Mouse (Mus musculus) T-helper 2 cell (primary cell): ENCODE data around the gene 9230110F15Rik.
"Not testable (repeated sequence)": the region's sequence is repeated elsewhere in the genome, so short reads cannot be mapped to it uniquely, and the experiment has no call there.

Experiments
- in situ Hi-C: fragments of 300-600 bp; cut with MboI, MseI; formaldehyde crosslinking; loops from one replicate; pipeline ENCODE4 v1.15.1; 2025; ENCODE audit warnings: high pct_unique_total_duplicates

The 9230110F15Rik gene

DNA sequence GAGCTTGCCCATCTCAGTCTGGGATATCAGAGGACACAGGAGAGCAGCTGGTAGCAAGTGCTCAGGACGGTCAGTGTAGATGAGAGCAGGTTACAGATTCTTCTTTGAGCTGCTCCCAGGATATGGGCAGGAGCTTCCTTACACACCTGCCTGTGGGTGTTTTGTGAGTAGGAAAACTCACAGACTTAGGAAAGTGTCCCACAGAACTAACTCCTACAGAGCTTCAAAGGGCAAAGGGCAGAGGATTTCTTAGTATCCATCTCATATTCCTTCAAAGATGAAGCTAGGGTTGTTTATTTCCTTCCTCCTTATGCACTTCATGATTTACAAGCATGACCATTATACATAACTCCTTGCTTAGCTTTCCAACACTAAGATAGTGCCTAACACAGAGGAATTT is at the start of gene 9230110F15Rik:
9230110F15Rik (minus strand) TSS at position 101 of the 400 bp plus-strand sequence.
- in situ Hi-C loops: no loop called here

GRCm38 (mm10) chr9:35893112-35893511 is 49.2 kb upstream of the 9230110F15Rik start:
- in situ Hi-C loops: loop anchor here (10.0 kb wide), 1 partner anchor 332 kb away; no protein-coding TSS in a partner anchor

- in situ Hi-C loops: not testable (repeated sequence)
Measured at GRCm38 (mm10) chr9:35817881-35818280, 26.1 kb downstream of the 9230110F15Rik start.

DNA sequence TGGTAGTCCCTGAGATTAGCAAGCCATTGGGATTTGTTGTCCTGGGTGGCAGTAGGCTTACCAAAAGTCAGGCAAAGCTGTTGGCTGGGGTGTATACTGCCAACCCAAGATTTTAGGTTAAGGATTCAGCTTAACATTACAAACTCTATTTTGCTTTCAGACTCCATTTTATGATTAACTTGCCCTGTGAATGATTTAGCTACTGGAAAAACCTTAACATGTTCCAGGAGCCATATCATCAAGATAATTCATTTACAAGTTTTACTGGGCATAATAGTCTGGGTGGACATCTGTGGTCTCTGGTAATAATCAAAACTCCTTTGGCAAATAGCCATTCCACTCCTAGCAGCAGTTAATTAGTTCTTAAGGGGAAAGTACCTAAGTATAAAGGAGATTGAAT is 45.8 kb downstream of the 9230110F15Rik start:
- in situ Hi-C loops: no loop called here

- in situ Hi-C loops: no loop called here
Measured at GRCm38 (mm10) chr9:35790001-35790400, 53.9 kb downstream of the 9230110F15Rik start, which contains the start of the genes Gm27235 and D730048I06Rik. Gene Gm27235, minus strand, starts transcription at chr9:35790101. Gene D730048I06Rik, minus strand, starts transcription at chr9:35790112.
